Mouse (Mus musculus) left cerebral cortex, adult 2 months (tissue): ENCODE data around the gene Arl10. TPM values are rescaled to one million over a fixed set of nuclear protein-coding genes. Genes with fewer than 3 reads are reported as not detected.

Experiments
- DNase-seq, 2 experiments: peaks; one replicate each; pipeline ENCODE4 v3.0.0; 2021 to 2022; ENCODE audit warnings: low spot score in 2 of 2, mixed read lengths in 1 of 2; ENCODE audit errors: extremely low spot score in 1 of 2
- H3K27ac ChIP-seq: fragments of 200-600 bp; 2 replicates; pipeline ENCODE4 v1.8.1; 2022
- H3K4me3 ChIP-seq: fragments of 200-600 bp; 2 replicates; pipeline ENCODE4 v1.8.1; 2022
- CTCF ChIP-seq: fragments of 200-600 bp; IDR thresholded peaks from 2 replicates; pipeline ENCODE4 v1.8.1; 2022; ENCODE audit warnings: antibody characterized with exemption, mild to moderate bottlenecking, moderate library complexity
- intact Hi-C: fragments of 180-260 bp; cut with DNase I; formaldehyde crosslinking; loops from one replicate; pipeline ENCODE4 v1.15.1; 2025
- long read RNA-seq, 2 experiments: library from polyadenylated mRNA; stranded (forward); transcript quantifications; one replicate each; pipeline ENCODE4 v2.0.0; 2021; ENCODE audit warnings: borderline mapping rate in 2 of 2
- total RNA-seq, 2 experiments: library from RNA; stranded (reverse); gene quantifications; 2 replicates each; pipeline ENCODE4 v1.2.3; 2021

The Arl10 gene
- total RNA-seq, result 10 to 100 TPM; 24.1 to 25.6 TPM
- long read RNA-seq, experiment 1, transcript Arl10-201 (4 exons, 1,046 nt), result major isoform, 6 of 9 reads
- long read RNA-seq, experiment 1, partial matches to known transcripts, result 2 of 9 reads
- long read RNA-seq, experiment 1, other reads (novel, unspliced or antisense), result 1 of 9 reads
- long read RNA-seq, experiment 2, transcript Arl10-201 (4 exons, 1,046 nt), result major isoform, 6 of 9 reads
- long read RNA-seq, experiment 2, partial matches to known transcripts, result 1 of 9 reads
- long read RNA-seq, experiment 2, other reads (novel, unspliced or antisense), result 2 of 9 reads

DNA sequence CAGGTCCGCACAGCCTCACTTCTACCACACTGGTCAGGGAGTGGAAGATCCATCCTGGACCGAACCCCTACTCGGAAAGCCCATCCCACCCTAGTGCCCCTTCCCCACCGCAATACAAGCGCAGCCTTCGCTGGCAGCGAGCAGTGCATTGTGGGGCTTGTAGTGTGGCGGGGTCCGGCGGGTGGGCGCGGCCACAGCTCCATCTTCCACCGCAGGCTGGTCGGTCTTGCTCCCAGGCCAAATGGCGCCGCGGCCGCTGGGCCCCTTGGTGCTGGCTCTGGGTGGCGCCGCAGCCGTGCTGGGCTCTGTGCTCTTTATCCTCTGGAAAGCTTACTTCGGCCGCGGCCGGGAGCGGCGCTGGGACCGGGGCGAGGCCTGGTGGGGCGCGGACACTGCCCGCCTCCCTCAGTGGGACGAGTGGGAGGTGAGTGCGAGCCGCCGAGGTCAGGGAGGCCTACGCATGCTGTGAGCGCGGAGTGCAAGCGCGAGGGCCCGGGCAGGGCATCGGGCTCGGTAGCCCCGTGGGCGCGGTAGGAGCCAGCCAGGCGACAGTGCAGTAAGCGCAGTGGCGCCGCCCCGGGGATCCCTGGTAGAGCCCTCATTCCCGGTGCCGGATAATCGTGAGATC is at the start of gene Arl10:
TSS of gene Arl10 (plus strand) at position 162 of the 628 bp plus-strand sequence.
- intact Hi-C loops, result loop anchor here (1.0 to 5.0 kb wide), 3 partner anchors 10 to 328 kb away; partner anchors contain the start of gene 4833439L19Rik
- Histone ChIP-seq H3K4me3 (peak within 1 kb of the TSS; percentile 75), H3K27ac (peak within 1 kb of the TSS; percentile 82)
- DNase-seq, result peak; percentile 70 to 75
- peak; percentile 24 for TF ChIP-seq CTCF

DNA sequence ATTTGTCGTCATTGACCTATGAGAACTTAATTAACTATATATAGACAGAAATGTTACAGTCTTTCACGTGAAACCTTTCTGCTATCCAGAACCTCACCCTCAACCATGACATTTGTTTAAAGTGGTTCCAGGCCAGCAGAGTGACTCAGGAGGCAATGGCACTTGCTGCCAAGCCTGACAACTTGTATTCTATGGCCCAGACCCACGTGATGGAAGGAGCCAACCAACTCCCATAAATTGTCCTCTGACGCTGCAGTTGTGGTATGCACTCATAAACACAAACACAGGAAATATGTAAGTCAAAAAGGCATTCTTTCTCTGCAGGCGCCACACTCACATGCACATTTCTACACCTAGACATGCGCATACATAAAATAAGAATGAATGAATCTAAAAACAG is 47.7 kb upstream of the Arl10 start:
- no peak for DNase-seq
- no peak overlapping the region for H3K4me3 ChIP-seq
- no peak overlapping the region for H3K27ac ChIP-seq
- TF ChIP-seq CTCF, result no peak
- intact Hi-C loops, result no loop called here

DNA sequence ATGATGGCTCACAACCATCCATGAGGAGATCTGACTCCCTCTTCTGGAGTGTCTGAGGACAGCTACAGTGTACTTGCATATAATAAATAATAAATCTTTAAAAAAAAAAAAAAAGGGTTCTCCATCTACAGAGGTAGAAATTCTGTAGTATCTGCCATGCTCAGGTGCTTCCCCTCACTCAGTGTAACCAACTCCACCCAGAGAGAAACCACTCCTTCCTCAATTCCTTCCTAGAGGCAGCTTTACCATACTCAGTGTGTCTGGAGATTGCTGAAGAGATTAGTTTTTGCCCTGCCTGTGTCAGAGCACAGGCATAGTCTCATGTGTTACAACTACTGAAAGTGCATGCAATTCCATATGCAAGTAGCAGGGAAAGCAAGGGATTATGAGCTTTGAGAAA is 42.7 kb upstream of the Arl10 start:
- Histone ChIP-seq H3K27ac (no peak overlapping the region), H3K4me3 (no peak overlapping the region)
- no peak for TF ChIP-seq CTCF
- intact Hi-C loops, result no loop called here
- no peak for DNase-seq

GRCm38 (mm10) chr13:54548036-54548435 is 26.8 kb upstream of the Arl10 start:
- TF ChIP-seq CTCF, result no peak
- DNase-seq, result no peak
- H3K4me3 ChIP-seq, result no peak overlapping the region
- intact Hi-C loops, result no loop called here
- no peak overlapping the region for H3K27ac ChIP-seq

DNA sequence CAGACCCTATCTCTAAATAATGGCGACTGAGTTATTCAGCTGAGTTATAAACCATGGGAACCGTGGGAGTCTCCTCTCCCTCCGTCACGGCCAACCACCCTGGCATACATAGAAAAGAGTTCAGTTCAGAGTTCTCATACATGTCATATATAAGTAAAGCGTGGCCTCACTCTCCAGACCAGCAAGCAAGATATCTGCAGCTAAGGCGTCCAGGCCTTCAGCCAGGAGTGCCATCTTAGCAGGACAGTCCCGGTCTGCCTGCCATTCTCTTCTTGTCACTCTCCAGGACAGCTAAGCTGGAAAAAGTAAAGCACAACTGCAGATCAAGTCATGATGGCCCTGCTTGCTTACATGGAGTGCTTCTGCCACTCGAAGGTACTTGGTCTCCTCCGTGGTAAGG is 18.6 kb upstream of the Arl10 start:
- no peak for DNase-seq
- no peak for TF ChIP-seq CTCF
- intact Hi-C loops, result no loop called here
- no peak overlapping the region for H3K27ac ChIP-seq
- H3K4me3 ChIP-seq, result no peak overlapping the region

GRCm38 (mm10) chr13:54556796-54557195 is 18.0 kb upstream of the Arl10 start:
- intact Hi-C loops, result no loop called here

GRCm38 (mm10) chr13:54557652-54558051 is 17.2 kb upstream of the Arl10 start:
- no peak for DNase-seq
- no peak for TF ChIP-seq CTCF
- 0 out of 2 replicates have a peak overlapping the region, but pooled peaks have one; percentile 36 for H3K27ac ChIP-seq
- intact Hi-C loops, result no loop called here
- no peak overlapping the region for H3K4me3 ChIP-seq

More at GRCm38 (mm10) chr13:54556796-54557195, 18.0 kb upstream of the Arl10 start:
- no peak for TF ChIP-seq CTCF
- Histone ChIP-seq H3K27ac (no peak overlapping the region), H3K4me3 (no peak overlapping the region)
- DNase-seq, result no peak

GRCm38 (mm10) chr13:54559656-54560055 is 15.2 kb upstream of the Arl10 start:
- DNase-seq, result no peak
- intact Hi-C loops, result no loop called here
- H3K4me3 ChIP-seq, result no peak overlapping the region
- TF ChIP-seq CTCF, result no peak
- no peak overlapping the region for H3K27ac ChIP-seq

DNA sequence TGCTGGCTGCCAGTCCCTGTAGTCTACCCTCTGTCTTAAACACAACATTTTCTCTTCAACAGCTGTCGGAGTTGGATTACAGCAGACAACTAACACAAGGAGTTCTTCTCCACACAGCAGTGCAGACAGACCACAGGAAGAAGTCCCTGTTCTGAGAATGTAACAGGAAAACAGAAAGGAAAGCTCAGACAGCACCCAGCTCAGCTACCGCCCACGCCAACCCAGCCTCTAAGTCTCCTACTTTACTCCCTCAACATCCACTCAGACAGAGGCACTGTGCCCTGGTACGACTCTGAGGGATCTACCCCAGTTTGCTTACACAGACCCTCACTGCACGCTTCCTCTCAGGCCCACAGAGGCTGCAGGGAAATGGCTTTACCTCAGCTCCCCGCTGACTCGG is 14.2 kb upstream of the Arl10 start:
- intact Hi-C loops, result no loop called here
- Histone ChIP-seq H3K4me3 (no peak overlapping the region), H3K27ac (no peak overlapping the region; the same call in 1 of the 2 replicates)
- no peak for DNase-seq
- no peak for TF ChIP-seq CTCF

- H3K27ac ChIP-seq, result no peak overlapping the region
- H3K4me3 ChIP-seq, result no peak overlapping the region
- no peak for TF ChIP-seq CTCF
- intact Hi-C loops, result no loop called here
- no peak for DNase-seq
These were observed 12.3 kb upstream of the Arl10 start for GRCm38 (mm10) chr13:54562562-54562961.

- no peak for DNase-seq
These were observed 10.3 kb upstream of the Arl10 start for GRCm38 (mm10) chr13:54564232-54565200.

DNA sequence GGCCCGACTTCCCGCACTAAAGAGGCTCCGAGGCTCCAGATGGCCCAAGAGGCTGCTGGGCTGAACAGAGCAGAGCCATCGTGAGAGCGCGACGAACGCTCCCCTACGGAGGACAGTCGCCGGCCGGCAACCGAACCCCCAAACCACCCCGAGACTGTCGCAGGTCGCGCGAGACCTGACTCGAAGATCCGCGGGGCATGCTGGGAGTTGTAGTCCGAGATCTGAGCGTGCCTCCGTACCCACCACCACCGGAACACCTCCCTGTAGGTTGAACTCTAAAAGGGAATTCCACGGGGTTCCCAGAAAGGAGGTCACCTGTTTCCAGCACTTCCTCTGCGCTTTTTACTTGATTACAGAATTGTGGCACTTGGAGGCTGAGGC is 9.6 kb upstream of the Arl10 start, which contains the start of gene 4833439L19Rik:
TSS of gene 4833439L19Rik (minus strand) at position 235 of the 381 bp plus-strand sequence.
- intact Hi-C loops, result loop anchor here (1.0 to 5.0 kb wide), 2 partner anchors 9 to 98 kb away; partner anchors contain the start of gene Thoc3
- TF ChIP-seq CTCF, result no peak
- Histone ChIP-seq H3K27ac (peak within 1 kb of the TSS; percentile 90), H3K4me3 (peak within 1 kb of the TSS; percentile 90)
- peak; percentile 93 to 95 for DNase-seq

More at GRCm38 (mm10) chr13:54564232-54565200, 10.3 kb upstream of the Arl10 start:
- intact Hi-C loops, result loop anchor here (1.0 to 5.0 kb wide), 3 partner anchors 10 to 97 kb away; partner anchors contain the start of genes Higd2a, Nop16 and Thoc3
- Histone ChIP-seq H3K27ac (peak overlapping the region; percentile 90), H3K4me3 (peak overlapping the region; percentile 90)
- TF ChIP-seq CTCF, result no peak
